Mouse (Mus musculus) spleen, adult 18-20 months (tissue): ENCODE data around the gene Socs3.

Experiments
- DNase-seq, 2 experiments: peaks; one replicate each; pipeline ENCODE4 v3.0.0; 2022; ENCODE audit warnings: mixed read lengths in 2 of 2

Socs3 gene

GRCm38 (mm10) chr11:117969945-117970872 lies at the start of gene Socs3:
TSS of gene Socs3 (minus strand) at chr11:117970047.
- peak; percentile 81 to 97 for DNase-seq

DNA sequence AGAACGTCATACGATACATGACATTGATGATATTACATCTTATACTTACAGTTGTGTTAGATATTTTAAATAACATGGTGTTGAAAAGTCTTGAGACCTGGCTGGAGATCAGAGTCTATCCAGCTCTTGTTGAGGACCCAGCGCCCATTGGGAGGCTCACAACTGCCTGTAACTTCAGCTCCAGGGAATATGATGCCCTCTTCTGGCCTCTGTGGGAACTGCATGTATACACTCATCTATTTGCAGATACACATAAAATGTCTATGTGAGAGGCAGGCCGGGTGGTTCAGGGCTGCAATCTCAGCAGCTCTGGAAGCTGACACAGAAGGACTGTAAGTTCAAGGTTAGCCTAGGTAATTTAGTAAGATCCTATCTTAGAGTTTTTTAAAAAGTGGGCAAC lies 48.5 kb upstream of the Socs3 start:
- DNase-seq = peak in 1 of 2 experiments; percentile 38

DNA sequence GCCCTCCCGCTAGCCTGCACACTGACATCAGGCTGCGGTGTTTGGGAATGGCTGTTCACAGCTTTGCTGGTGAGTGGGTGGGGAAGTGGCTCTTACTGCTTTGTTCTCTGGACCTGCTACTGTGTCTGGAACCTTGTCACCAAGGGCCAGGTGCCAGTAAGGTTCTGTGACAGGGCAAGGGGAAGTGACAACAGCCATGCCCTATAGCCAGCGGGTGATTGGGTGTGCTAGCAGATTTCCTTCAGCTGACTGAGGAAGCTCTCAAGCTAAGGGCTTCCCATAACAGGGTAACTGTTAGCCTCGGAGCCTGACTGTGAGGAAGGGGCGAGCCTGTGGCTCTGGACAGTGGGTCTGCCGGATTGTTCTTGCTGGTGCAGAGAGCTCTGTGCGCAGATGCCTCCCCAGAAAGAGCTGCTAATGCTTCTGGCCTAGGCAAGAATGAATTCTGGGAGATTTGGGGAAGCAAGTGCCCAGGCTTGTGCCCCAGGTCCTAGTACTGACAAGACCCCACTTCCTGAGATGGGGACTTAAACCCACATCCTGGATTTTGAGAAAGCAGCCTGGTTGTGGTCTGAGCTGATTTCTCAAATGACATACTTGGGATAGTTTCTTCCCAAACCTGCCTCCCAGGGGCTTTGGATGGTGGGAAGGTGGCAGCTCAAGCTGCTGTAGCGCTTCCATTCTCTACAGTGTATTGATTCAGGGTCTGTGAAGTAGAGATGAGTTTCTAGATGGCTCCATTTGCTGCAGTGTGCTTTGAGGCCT lies 45.7 kb upstream of the Socs3 start:
- DNase-seq = peak; percentile 23 to 32

GRCm38 (mm10) chr11:118014391-118014995 lies 44.6 kb upstream of the Socs3 start:
- DNase-seq = peak; percentile 40 to 52

DNA sequence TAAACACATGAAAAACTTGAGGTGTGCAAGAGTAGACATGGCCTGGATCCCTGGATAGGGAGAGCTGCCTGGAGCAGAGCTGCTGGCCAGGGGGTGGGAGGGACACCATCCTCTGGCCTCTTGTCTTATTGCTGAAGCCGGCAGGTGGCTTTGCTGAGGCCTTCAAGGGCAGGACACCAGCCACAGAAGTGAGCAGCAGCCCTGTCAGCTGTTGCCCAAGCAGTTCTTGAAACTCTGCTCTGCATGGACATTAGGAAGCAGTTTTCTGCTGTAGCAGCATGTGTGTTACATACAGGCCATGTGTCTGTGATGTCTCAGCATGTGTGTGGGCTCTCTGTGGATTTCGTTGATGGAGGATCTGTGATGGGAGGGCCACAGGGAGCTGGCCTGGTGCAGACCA lies 43.5 kb upstream of the Socs3 start:
- no peak for DNase-seq

DNA sequence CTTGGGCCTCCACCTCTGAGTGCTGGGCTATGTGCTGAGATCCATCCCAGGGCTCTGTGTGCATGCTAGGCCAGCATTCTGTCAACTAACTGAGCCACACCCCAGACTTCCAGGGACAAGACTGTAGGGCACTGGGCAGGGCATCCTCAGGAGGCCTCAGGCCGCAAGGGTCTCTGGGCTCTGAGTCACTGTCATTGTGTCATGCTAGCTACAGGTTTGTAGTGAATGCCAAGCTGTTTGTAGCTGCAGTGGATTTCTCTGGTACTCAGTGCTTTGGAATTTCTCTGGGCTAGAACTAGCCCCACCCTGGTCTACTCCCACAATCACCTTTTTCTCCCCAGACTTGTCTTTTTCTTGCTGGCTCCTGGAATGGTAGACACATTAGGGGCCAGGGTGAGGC lies 42.7 kb upstream of the Socs3 start:
- no peak for DNase-seq

DNA sequence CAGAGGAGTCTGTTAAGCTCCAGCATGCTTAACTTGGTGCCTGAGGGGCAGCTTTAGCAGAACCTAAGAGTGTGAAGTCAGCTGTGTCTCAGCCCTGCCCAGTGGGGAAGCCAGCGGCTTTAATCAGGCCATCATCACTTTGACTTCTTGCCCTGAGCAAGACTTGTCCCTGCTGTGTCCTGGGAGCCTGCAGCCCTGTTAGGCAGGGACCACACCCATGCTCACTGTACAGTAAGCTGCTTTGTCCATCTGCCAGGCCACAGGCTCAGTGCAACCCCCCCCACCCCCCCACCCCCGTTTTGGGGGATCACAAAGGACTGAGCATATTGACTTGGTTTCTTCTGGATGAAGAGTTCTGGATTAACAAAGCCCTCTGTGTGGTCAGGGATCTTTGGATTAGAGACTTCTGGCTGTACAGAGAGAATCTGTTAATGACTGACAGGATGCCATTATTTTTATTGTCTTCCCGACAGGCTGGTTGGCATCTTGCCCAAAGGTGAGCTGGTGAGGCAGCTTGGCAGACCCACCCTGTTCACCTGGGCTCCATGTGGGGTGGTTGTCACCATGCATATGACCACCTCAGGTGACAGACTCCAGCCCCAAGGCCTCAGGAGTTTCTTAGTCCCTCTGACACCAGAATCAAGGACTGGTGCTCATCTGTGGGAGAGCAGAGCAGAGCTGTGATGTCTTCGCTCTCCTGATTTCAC lies 40.2 kb upstream of the Socs3 start:
- no peak for DNase-seq

DNA sequence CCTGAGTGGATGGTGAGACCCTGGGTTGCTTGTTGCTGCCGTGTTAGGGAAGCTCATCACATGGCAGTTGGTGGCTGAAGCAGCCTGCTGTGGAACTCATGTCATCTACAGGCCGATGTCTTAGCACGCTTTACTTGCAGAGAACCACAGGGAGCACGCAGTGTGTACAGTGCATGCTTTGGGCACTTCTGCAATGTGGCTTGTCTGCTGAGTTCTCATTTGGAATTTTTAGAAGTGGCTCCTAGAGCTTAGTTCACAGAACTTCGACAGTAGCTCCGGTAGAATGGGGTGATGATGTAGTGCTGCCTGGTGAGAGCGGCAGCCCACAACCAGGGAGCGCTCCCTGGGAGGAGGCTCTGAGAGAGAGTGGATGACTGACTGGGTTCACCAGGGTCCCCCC lies 39.0 kb upstream of the Socs3 start:
- DNase-seq = no peak

GRCm38 (mm10) chr11:118008144-118008805 lies 38.4 kb upstream of the Socs3 start:
- DNase-seq = no peak

GRCm38 (mm10) chr11:118007460-118008143 lies 37.8 kb upstream of the Socs3 start:
- no peak for DNase-seq

- no peak for DNase-seq
Measured at GRCm38 (mm10) chr11:118004217-118004616, 34.4 kb upstream of the Socs3 start.

GRCm38 (mm10) chr11:118003718-118004117 lies 33.9 kb upstream of the Socs3 start:
- no peak for DNase-seq

DNA sequence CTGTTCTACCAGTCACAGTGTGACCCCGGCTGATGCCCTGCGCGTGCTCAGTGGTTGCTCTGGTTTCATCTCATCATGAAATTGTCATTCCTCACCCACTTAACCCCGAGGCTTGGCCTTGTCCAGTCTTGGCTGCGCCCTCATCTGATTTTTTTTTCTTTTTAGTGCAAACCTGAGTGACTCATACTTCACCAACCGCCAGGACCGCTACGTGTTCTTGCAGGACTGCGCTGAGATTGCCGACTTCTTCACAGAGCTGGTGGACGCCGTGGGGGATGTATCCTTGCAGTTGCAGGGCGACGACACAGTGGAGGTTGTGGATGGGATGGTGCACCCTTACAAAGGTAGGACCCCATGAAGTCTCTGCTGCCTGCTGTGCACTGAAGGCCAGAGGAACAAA lies 33.3 kb upstream of the Socs3 start:
- no peak for DNase-seq

DNA sequence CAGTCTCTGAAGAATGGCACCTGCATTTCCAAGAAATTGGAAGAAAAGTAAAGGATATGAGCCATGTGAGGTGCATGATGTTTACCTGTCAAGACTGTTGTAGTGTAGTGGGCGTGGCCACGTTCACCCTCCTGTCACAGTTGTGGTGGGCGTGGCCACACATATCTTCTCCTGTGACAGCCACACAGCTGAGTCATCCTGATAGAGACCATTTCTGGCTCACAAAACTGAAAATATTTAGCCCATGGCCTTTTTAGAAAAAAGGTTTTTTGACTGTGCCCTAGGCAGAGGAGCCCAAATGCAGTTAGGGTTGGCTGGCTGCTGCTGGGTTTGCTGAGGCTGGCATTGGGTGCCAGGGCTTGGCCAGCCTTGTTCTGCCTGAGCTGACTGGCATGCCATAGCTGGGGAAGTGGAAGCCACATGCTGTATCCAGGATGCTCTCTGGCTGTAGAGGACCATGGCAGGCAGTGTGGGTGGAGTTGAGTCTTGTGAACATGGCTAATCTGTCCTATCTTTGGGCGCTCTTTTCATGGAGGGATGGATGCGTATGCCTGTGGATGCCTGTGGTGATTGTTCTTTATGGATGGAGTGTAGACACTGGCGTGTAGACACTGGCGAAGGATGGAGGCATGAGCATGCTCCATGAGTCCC lies 30.8 kb upstream of the Socs3 start:
- DNase-seq = no peak

GRCm38 (mm10) chr11:118000083-118000482 lies 30.2 kb upstream of the Socs3 start:
- no peak for DNase-seq

DNA sequence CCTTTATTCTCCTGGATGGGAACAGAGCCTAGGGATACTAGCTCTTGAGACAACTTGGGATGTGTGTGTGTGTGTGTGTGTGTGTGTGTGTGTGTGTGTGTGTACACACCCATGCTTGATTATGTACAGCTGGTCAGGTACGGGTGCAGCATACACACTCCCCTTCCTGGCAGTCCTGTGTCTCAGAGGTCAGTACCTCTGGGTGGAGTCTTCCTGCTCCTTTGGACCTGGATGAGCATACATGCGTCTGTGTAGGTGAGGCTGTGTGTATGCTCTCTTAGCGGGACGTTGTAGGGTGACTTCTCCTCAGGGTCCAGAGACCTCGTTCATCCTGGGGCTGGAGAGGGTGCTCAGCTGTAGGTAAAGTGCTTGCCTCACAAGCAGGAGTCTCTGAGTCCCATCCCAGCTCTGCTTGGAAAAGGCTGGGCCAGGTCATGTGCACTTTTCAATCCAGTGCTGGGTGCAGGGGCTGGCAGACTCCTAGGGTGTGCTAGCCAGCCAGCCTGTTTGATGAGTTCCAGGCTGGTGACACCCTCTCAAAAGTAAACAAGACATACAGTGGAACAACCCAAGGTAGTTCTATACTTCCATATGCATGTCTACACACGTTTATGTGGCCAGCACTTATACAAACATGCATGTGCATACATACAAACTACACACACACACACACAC lies 29.6 kb upstream of the Socs3 start:
- no peak for DNase-seq

GRCm38 (mm10) chr11:117998356-117998755 lies 28.5 kb upstream of the Socs3 start:
- DNase-seq = no peak

DNA sequence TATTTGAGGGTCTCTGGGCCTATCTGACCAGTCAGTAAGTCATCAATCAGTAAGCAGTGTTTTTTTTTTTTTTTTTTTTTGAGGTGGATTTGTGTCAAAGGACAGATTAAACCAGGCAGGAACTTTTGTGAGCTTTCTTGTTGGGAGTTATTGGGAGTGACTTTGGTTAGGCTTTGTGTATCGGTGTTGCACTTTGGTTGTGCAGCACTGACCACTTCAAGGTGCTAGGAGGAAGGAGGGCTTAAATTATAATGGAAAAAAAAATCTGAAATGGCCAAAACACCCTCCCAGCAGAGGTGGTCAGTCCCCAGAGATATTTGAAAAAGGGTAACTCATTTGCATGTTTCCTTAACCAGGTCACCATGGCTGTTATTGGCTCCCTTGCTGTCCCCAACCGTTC lies 27.2 kb upstream of the Socs3 start:
- DNase-seq = no peak

GRCm38 (mm10) chr11:117996066-117996465 lies 26.2 kb upstream of the Socs3 start:
- no peak for DNase-seq

DNA sequence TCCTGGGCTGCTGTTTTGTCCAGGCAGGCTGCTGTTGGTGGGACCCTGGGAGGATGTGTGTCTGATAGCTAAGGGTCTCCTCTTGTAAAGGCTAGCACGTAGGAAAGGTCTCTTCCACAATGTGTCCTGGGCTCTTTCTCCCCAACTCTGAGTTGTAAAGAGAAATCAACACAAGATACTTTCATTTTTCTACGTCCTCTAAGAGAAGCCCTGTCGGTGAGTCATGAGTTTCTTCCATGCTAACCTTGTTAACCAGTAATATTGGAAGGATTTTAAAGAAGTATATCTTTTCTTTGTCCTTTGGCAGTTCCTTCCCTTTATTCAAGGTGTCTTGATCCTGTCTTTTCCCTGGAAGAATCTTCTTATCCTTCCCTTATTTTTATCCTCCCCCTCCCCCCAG lies 25.8 kb upstream of the Socs3 start:
- no peak for DNase-seq

DNA sequence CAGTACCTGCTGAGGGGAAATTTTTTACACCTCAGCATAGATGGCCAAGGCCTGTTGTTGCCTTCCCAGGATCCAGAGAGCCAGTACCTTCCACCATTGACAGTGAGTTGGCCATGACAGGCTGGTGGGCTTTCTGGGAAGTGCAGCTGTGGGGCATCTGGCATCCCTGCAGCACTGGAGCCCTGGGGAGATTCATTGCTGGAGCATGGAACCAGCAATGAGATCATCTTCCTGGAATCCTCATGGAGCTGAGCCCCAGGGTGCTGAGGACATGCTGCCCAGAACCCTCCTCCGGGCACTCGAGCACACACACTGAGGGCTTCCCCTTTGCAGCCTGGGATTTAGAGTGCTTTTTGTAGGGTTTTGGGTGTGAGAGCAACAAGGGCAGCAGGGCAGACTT lies 25.4 kb upstream of the Socs3 start:
- no peak for DNase-seq
